Mouse (Mus musculus) megakaryocyte, embryonic 14.5 days (primary cell): Measurements from ENCODE around the gene Rps6kb2.

Source experiments
- FLI1 ChIP-seq: IDR thresholded peaks from 2 replicates; pipeline ENCODE4 v1.6.1; 2012; ENCODE audit warnings: low read length, inconsistent platforms, mixed read lengths
- GATA1 ChIP-seq: IDR thresholded peaks from 3 replicates; pipeline ENCODE4 v1.6.1; 2012; ENCODE audit warnings: mixed read lengths, low read length, inconsistent platforms, borderline replicate concordance

DNA sequence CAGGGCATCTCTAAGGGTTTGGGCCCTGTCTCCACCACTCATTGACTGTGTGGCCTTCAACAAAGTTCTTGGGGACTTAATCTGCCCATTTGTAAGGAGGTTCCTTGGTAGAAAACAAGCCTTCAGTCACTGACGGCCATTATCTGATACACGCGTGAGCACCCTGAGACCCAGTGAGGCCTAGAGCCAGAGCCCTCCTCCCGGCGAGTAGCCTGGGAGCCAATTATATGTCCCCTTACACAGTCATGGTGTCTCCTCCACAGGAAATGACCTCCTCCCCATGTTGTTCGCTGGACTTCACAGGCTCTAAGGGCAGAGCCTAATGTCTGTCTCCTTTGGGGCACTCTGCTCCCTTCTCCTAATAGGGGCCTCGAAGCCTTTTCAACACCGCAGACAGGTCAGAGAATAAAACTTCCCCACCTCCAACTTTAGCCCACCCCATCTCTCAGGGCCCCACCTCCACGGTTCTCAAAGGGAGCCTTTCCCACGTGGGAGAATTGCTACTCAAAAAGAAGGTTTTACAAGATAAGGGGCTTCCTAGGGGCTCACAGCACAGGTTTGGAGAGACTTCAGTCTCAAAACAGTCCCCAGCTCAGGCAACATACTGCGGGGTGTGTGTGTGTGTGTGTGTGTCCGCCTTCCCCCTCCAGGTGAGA, 16.7 kb downstream of the Rps6kb2 start:
- TF ChIP-seq GATA1, result no peak
- TF ChIP-seq FLI1, result no peak
